Mouse (Mus musculus) monocyte, adult 59 days (primary cell): ENCODE measurements around the gene Lage3. TPM values are rescaled to one million over a fixed set of nuclear protein-coding genes. Genes with fewer than 3 reads are reported as not detected.

ENCODE experiments used
- total RNA-seq, 2 experiments: library from RNA; stranded (reverse); gene quantifications; one replicate each; pipeline ENCODE4 v1.2.4; 2023

Lage3 gene
- total RNA-seq, result 10 to 100 TPM; 18.3 to 21.8 TPM

DNA sequence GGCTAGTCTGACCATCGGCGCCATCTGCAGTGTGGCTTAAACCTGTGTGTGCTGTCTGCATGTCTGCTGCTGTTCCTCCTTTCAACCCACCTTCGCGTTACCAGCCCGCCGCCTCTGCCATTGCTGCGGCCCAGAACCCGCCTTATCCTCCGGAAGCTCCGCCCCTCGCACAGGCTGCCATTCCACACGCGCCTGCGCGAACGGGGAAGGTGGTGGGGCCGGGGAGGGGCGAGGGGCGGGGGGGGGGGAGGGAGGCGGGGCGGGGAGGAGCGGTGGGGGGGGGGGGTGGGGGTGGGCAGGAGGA lies at the start of gene Lage3:
Gene Lage3, minus strand, starts transcription at position 152 of the 304 bp plus-strand sequence.

DNA sequence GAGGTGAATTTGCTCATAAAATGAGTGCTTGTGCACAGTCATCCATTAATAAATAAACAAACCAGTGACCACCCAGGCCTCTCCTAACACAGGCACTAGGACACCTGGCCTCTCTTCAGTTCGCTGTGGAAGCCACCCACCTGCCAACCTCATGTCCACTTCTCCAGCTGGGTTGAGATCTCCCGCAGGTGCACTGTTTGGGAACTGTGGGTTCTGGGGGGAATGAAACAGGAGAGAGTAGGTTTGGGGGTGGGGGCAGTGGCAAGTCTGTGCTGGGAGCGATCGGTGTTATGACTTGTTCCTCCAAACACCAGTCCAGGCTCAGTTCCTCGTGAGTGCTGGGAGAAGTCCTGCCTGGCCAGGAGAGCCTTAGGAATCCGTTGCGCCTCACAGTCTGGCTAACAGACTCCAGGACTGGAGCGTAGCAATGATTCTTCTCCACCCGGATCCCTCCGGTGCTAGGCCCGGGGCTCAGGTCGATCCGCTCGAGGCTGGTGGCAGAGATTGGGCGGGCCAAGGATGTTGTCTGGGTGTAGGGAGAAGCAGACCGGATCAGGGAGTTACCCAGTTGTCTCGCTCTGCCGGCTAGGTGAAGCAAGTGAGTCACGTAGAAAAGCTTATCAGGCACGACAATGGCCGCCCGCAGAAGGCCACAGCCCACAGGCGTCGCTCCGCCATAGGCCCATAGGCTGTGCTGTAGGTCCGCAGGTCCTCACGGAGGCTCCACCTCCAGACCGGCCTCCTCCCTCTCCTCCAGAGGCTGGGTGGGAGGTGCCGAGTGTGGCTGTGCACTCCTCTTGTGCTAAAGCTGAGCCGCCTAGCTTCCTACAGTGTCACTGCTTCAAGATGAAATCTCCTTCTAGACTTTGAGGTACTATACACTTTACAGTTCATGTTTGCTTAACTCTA lies 39.4 kb upstream of the Lage3 start, which contains the start of the genes Fam3a and Ikbkg:
Gene Fam3a, minus strand, starts transcription at position 738 of the 909 bp plus-strand sequence.
Gene Ikbkg, plus strand, starts transcription at position 756 of the 909 bp plus-strand sequence.

DNA sequence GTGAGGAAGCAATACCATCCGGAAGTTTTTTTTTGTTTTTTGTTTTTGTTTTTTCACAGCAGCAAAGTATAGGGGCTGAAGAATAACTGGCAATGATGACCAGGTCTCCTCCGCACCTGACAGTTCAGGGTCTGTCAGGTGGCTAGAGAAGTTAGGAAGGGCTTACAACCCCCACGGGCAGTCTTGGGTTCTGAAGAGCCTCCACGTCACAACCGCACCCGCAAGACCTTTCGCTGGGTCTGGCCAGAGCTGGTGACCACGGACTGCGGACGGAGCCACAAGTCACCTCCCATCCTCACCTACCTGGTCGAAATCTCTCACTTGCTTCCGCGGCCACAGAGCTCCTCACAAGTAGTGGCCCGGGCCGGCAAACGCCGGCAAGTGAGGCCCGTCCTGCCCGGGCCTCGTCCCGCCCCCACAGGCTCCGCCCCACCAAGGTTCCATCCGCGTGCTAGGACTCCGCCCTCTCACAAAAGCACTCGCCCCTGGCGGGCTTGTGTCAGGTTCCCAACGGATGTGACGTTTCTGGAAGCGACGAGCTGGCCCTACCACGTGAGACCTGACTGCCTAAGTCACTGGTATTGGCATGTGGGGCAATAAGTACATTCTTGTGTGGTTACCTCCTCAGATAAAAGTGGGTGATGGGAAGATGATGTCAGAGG lies 19.6 kb upstream of the Lage3 start, which contains the start of the genes Ubl4a and Slc10a3:
Gene Ubl4a, minus strand, starts transcription at position 331 of the 662 bp plus-strand sequence.
Gene Slc10a3, minus strand, starts transcription at position 462 of the 662 bp plus-strand sequence.

DNA sequence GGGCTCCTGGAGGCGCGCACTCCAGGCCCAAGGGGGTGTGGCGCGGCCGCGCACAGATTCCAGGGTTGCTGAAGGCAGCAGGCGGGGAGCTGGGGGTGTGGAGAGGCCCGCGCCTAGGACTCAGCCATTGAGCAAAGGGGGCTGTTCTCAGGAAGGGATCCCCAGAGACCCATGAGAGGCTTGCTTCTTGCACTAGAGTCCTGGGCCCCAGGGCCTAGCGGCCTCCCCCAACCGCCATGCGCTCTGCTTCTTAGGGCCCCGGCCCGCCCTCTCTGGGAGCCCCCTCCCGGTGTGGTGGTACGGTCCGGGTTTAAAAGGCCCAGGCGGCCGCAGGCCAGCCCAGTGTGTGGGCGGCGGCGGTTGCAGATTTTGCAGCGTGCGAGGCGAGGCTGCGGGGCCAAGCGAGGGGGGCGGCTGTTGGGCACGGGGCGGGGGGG lies 24.7 kb downstream of the Lage3 start, which contains the start of gene Plxna3:
Gene Plxna3, plus strand, starts transcription at position 342 of the 437 bp plus-strand sequence.

DNA sequence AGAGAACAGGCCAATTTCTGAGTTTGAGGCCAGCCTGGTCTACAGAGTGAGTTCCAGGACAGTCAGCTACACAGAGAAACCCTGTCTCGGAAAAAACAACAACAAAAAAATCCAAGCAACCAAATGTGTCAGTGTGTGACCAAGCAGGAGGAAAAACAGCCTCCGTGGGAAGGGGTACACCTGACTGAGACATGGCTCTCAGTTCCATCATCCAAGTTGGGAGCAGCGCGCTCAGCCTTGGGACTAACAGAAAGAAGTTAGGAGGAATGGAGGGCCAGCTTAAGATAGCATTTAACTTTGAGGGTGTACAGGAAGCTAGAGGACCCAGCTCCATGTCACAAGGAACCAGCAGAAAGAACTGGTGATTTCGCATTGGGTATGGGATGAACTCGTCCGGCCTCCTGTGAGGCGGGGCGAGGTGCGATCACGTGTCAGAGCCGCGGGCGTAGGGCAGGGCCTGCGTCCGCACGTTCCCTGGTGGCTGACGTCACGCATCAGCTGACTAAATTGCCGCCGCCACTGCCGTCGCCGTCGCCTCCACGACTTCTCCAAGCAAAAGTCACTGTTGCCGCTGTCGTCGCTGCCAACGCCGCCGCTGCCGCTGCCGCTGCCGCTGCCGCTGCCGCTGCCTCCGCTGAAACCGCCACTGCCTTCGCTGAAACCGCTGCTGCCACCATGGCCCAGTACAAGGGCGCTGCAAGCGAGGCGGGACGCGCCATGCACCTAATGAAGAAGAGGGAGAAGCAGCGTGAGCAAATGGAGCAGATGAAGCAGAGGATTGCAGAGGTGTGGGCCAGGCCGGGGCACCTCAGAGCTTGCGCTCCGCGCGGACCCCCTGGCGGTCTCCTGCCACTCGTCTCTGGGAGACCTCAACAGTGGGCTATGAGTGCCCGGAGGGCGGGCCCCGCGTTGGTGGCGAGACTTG lies 40.6 kb downstream of the Lage3 start, which contains the start of gene Fam50a:
Gene Fam50a, plus strand, starts transcription at position 494 of the 925 bp plus-strand sequence.

GRCm38 (mm10) chrX:74304867-74305700 lies 48.3 kb downstream of the Lage3 start, which contains the start of gene Gdi1:
Gdi1 (plus strand) TSS chrX:74304998.

Other genes with a start within 250 kb of the Lage3 start
- gene Opn1mw, start 226.2 kb downstream of the Lage3 start, total RNA-seq, result not detected
- 10 to 100 TPM; 42.6 to 44.5 TPM for gene Mecp2, start 218.3 kb downstream of the Lage3 start, total RNA-seq
- not detected for gene Tex28, start 185.8 kb downstream of the Lage3 start, total RNA-seq
- not detected for gene Tktl1, start 176.4 kb downstream of the Lage3 start, total RNA-seq
- gene Flna, start 103.8 kb downstream of the Lage3 start, total RNA-seq, result 1,000 to 10,000 TPM; 1,568 to 1,591 TPM
- gene Emd, start 98.9 kb downstream of the Lage3 start, total RNA-seq, result 10 to 100 TPM; 74.3 to 79.1 TPM
- gene Rpl10, start 82.8 kb downstream of the Lage3 start, total RNA-seq, result 100 to 1,000 TPM; 714 to 836 TPM
- 10 to 100 TPM; 62.3 to 73.3 TPM for gene Taz, start 71.7 kb downstream of the Lage3 start, total RNA-seq
- 100 to 1,000 TPM in 1 of 2 experiments, 10 to 100 TPM in 1; 98.3 to 103 TPM for gene Dnase1l1, start 71.3 kb downstream of the Lage3 start, total RNA-seq
- gene Atp6ap1, start 56.5 kb downstream of the Lage3 start, total RNA-seq, result 100 to 1,000 TPM; 263 to 299 TPM
- 100 to 1,000 TPM; 208 to 227 TPM for gene Gdi1, start 48.6 kb downstream of the Lage3 start, total RNA-seq
- gene Fam50a, start 40.6 kb downstream of the Lage3 start, total RNA-seq, result 10 to 100 TPM; 71.4 to 76.9 TPM
- 1 to 10 TPM; 1.4 to 4.5 TPM for gene Plxna3, start 24.6 kb downstream of the Lage3 start, total RNA-seq
- gene Ubl4a, start 19.6 kb upstream of the Lage3 start, total RNA-seq, result 10 to 100 TPM; 22.9 to 25.5 TPM
- gene Slc10a3, start 19.7 kb upstream of the Lage3 start, total RNA-seq, result 10 to 100 TPM; 19.6 to 23.9 TPM
- gene Fam3a, start 39.7 kb upstream of the Lage3 start, total RNA-seq, result 10 to 100 TPM; 16.6 to 20.0 TPM
- gene Ikbkg, start 39.7 kb upstream of the Lage3 start, total RNA-seq, result 10 to 100 TPM; 30.0 to 30.5 TPM
- gene G6pdx, start 75.6 kb upstream of the Lage3 start, total RNA-seq, result 100 to 1,000 TPM; 195 to 224 TPM
- gene Gm6880, start 127.8 kb upstream of the Lage3 start, total RNA-seq, result not detected
- not detected for gene Olfr1326-ps1, start 221.3 kb upstream of the Lage3 start, total RNA-seq
- not detected for gene Olfr1325, start 239.1 kb upstream of the Lage3 start, total RNA-seq